Mouse (Mus musculus) embryonic facial prominence, embryonic 14.5 days (tissue): ENCODE results near the gene Cadps. TPM values are rescaled to one million over a fixed set of nuclear protein-coding genes. Genes with fewer than 3 reads are reported as not detected.

Experiments
- ATAC-seq: fragments of 200-750 bp; cut with Nextera tagmentation; 2 replicates; pipeline ENCODE4 v1.8.0; 2017; ENCODE audit warnings: low read depth, moderate number of reproducible peaks, moderate TSS enrichment
- DNase-seq: peaks from one replicate; pipeline ENCODE4 v3.0.0-alpha.2; 2015; ENCODE audit warnings: low spot score
- H3K27ac ChIP-seq: fragments of 300-500 bp; sonication (generic); replicated peaks from 2 replicates; pipeline ENCODE4 v1.5.1; 2014; ENCODE audit warnings: low read depth, mild to moderate bottlenecking, low read length, moderate library complexity
- H3K27me3 ChIP-seq: fragments of 300-500 bp; sonication (generic); replicated peaks from 2 replicates; pipeline ENCODE4 v1.6.1; 2014; ENCODE audit warnings: low read length; ENCODE audit not compliant: control insufficient read depth, insufficient read depth
- H3K36me3 ChIP-seq: fragments of 300-500 bp; sonication (generic); 2 replicates; pipeline ENCODE4 v1.6.1; 2014; ENCODE audit warnings: low read length, mixed read lengths; ENCODE audit not compliant: control insufficient read depth, insufficient read depth
- H3K4me1 ChIP-seq: fragments of 300-500 bp; sonication (generic); 2 replicates; pipeline ENCODE4 v1.6.1; 2014; ENCODE audit warnings: antibody characterized with exemption, low read length; ENCODE audit not compliant: control insufficient read depth, insufficient read depth
- H3K4me2 ChIP-seq: fragments of 300-500 bp; sonication (generic); 2 replicates; pipeline ENCODE4 v1.6.1; 2014; ENCODE audit warnings: low read depth, mild to moderate bottlenecking, low read length, moderate library complexity, mixed read lengths
- H3K4me3 ChIP-seq: fragments of 300-500 bp; sonication (generic); 2 replicates; pipeline ENCODE4 v1.5.1; 2014; ENCODE audit warnings: low read depth, mild to moderate bottlenecking, low read length
- H3K9ac ChIP-seq: fragments of 300-500 bp; sonication (generic); 2 replicates; pipeline ENCODE4 v1.6.1; 2014; ENCODE audit warnings: low read depth, mild to moderate bottlenecking, low read length, moderate library complexity, mixed read lengths
- H3K9me3 ChIP-seq: fragments of 300-500 bp; sonication (generic); 2 replicates; pipeline ENCODE4 v1.6.1; 2016; ENCODE audit warnings: low read length; ENCODE audit not compliant: control insufficient read depth
- WGBS: fragments of 180-500 bp; shearing (Covaris S2); extraction: QIAGEN DNeasy Blood & Tissue Kit; methylation state at CpG from one replicate; pipeline ENCODE4 v1.1.7; 2014; 5-methylcytosine and 5-hydroxymethylcytosine counted together
- polyA plus RNA-seq: library from polyadenylated mRNA; unstranded; fragments of >200 nt; fragmentation: Nextera tagmentation; extraction: Ambion mirVana; gene quantifications from 2 replicates; pipeline ENCODE4 v1.2.1, GENCODE M21; 2014

The Cadps gene
- polyA plus RNA-seq, 1 experiment from 2014 or later, result 5.0 TPM

DNA sequence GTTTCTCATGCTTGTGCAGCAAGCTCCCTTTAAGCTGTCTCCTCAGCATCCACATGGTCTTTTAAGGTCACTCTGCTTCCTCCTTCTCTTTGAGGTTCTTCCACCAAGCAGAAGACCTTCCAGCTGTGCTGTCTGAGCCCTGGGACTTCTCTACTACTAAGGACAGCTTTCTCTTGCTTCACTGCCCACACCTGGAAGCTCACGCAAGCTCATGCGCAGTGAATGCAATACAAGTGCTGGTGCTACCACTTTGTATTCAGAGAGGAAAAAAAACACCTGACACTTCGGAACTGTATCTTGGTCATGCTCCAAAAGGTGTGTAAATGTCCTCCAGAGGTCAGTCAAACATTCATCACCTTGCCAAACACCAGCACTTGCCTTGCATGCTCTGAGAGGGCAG lies 115.5 kb downstream of the Cadps start:
- Histone ChIP-seq H3K4me3 (no peak overlapping the region), H3K4me2 (no peak overlapping the region), H3K9me3 (no peaks in the 10 kb centered on the region), H3K9ac (no peak overlapping the region), H3K4me1 (no peaks in the 10 kb centered on the region), H3K27me3 (no peaks in the 10 kb centered on the region), H3K27ac (no peak overlapping the region), H3K36me3 (no peaks in the 10 kb centered on the region)
- DNase-seq (no peak), ATAC-seq (no peak)
- WGBS, result 87% methylated on average over 3 of the region's 3 CpGs

DNA sequence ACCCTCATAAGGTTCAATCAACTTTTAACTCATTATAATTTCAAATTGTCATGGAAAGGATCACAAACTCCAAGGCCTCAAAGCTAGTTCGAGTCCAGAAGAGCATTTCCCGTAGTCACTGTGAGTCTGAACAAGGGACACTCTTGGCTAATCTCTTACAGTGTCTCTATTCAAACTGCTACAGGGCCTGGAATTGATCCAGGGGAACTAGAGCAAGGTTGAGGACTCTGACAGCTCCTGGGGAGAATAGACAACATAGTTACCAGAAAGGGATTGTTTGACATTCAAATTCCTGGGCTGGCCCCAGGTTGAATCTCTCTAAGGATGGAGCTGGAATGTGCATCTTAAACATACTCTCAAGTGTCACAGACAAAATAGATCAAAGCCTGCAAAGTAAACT lies 118.4 kb downstream of the Cadps start:
- H3K4me2 ChIP-seq, result no peak overlapping the region
- H3K27me3 ChIP-seq, result no peaks in the 10 kb centered on the region
- no peak overlapping the region for H3K4me3 ChIP-seq
- H3K9ac ChIP-seq, result no peak overlapping the region
- WGBS, result 76% methylated on average over 2 of the region's 2 CpGs
- H3K36me3 ChIP-seq, result no peaks in the 10 kb centered on the region
- no peaks in the 10 kb centered on the region for H3K4me1 ChIP-seq
- DNase-seq (no peak), ATAC-seq (no peak)
- H3K27ac ChIP-seq, result no peak overlapping the region
- no peaks in the 10 kb centered on the region for H3K9me3 ChIP-seq

DNA sequence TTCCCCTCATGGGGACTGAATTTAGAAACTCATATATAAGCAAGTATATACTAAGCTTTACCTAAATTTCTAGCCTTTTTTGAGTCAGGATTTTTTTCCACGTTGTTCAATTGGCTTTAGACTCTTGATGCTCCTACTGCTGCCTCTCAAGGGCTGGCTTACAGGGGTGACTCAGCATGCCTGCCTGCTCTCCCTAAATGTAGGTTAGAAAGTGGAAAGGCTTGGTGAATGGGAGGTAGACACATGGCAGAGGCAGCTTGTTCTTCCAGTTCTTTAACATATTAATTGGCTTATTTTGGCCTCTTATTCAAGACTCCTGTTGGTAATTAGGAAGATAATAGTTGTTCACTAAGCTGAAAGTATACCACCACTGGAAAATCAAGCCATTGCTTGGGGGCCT lies 132.7 kb downstream of the Cadps start:
- H3K4me1 ChIP-seq, result no peaks in the 10 kb centered on the region
- H3K27me3 ChIP-seq, result no peaks in the 10 kb centered on the region
- H3K4me3 ChIP-seq, result no peak overlapping the region
- H3K4me2 ChIP-seq, result no peak overlapping the region
- DNase-seq, result no peak
- H3K9me3 ChIP-seq, result no peaks in the 10 kb centered on the region
- H3K36me3 ChIP-seq, result no peaks in the 10 kb centered on the region
- no peak for ATAC-seq
- H3K9ac ChIP-seq, result no peak overlapping the region
- 29% methylated on average over 1 of the region's 1 CpGs for WGBS
- H3K27ac ChIP-seq, result no peak overlapping the region

DNA sequence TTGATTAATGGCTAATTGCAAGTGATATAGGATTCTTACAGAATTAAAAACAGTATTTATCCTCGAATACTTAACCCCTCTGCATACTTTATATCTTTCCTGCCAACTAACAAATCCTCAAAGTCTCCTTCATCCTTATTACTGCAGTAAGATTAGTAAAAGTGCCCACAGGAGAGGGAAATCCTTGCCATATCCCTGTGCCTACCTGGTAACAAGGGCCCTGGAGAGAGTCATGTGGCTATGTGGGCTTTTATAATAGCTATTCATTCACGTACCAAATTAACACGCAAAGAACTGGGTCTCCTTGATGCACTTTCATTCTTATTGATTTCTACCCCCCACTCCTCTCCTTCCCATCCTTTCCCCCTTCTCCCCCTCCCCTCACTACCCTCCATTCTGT lies 137.9 kb downstream of the Cadps start:
- Histone ChIP-seq H3K4me1 (no peaks in the 10 kb centered on the region), H3K4me2 (no peak overlapping the region), H3K4me3 (no peak overlapping the region), H3K9me3 (no peaks in the 10 kb centered on the region), H3K9ac (no peak overlapping the region), H3K27ac (no peak overlapping the region), H3K36me3 (no peaks in the 10 kb centered on the region), H3K27me3 (no peaks in the 10 kb centered on the region)
- WGBS, result 72% methylated on average over 3 of the region's 3 CpGs
- no peak for ATAC-seq
- no peak for DNase-seq

DNA sequence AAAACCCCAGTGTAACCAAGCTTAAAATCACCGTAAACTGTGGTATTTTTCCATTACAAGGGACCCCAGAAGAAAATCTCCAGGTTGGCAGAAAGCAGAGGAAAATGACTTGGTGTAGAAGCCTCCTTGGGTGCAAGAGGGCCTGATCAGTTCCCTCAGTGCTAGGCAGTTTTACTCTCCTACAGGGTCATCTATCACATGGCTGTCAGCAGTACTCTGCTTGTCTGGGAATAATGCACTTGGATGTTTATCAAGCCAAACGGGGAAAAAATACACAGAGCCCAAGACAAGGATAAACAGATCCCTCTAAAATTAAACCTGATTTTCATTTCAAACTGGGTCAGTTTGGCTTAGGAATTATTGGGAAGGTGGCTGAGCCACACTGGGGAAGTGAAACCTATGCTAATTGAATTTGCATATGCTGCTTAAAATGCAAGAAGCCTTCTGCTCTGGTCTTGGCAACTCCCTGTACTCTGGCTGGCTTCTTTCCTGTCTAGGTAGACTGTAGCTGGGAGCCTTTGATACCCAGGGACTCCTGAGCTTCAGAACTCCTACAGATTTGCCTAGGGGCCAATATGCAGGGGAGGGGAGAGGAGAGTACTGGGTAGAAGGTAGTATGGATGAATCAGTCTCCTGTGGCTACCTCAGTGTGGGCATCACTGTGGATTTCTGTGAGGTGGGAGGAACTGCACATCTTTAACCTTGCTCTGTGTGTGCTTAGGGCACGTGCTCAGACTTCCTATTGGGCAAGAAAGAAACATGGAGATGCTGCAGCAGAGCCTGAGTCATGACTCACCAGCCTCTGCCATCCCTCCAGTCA lies 141.8 kb downstream of the Cadps start:
- DNase-seq (no peak), ATAC-seq (no peak)
- Histone ChIP-seq H3K4me1 (no peaks in the 10 kb centered on the region), H3K27ac (no peak overlapping the region), H3K4me2 (no peak overlapping the region), H3K9me3 (no peaks in the 10 kb centered on the region), H3K9ac (no peak overlapping the region), H3K27me3 (no peaks in the 10 kb centered on the region), H3K4me3 (no peak overlapping the region), H3K36me3 (no peaks in the 10 kb centered on the region)
- WGBS, result 58% methylated on average over 3 of the region's 3 CpGs

DNA sequence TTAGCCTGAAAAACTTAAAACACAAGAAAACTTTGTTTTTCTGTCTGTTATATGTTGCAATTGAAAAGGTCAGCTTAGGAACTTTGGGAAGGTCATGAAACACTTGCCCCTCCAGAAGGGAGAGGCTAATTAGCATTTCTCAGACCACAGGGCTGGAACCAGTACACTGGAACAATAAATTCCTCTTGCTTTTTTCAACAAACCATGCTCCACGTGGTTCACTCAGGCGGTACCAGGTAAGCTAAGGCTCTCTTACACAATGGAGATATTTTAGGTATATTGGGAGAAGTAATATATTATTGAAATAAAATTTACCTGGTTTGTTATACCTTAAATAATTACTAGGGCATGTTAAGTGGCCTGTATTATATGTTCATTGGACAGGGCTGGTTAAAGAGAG lies 161.4 kb downstream of the Cadps start:
- H3K4me2 ChIP-seq, result no peak overlapping the region
- no peaks in the 10 kb centered on the region for H3K4me1 ChIP-seq
- H3K9ac ChIP-seq, result no peak overlapping the region
- no peaks in the 10 kb centered on the region for H3K9me3 ChIP-seq
- ATAC-seq, result no peak
- H3K27me3 ChIP-seq, result no peaks in the 10 kb centered on the region
- no peak overlapping the region for H3K4me3 ChIP-seq
- no peak overlapping the region for H3K27ac ChIP-seq
- 83% methylated on average over 2 of the region's 2 CpGs for WGBS
- no peak for DNase-seq
- no peaks in the 10 kb centered on the region for H3K36me3 ChIP-seq

DNA sequence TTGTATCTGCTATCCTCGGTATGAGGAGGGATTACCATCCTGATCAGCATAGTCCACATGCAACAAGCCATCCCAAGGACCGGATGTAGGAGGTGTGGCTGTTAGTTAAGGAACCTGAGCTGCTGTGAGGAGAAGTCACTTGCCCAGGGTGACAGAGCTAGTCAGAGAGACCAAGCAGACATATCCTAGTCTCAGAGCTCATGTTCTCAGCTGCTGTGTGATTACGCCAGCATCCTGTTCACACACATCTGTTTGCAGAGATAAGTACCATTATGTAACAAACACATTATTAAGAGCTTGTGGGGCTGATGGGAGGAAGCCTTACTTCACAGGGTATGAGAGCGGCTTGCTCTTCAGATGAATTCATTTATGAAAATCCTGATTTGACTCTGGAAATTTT lies 165.5 kb downstream of the Cadps start:
- Histone ChIP-seq H3K27me3 (no peaks in the 10 kb centered on the region), H3K27ac (no peak overlapping the region), H3K4me2 (no peak overlapping the region), H3K4me3 (no peak overlapping the region), H3K9ac (no peak overlapping the region), H3K4me1 (no peaks in the 10 kb centered on the region), H3K36me3 (no peaks in the 10 kb centered on the region), H3K9me3 (no peaks in the 10 kb centered on the region)
- DNase-seq, result no peak
- ATAC-seq, result no peak
- WGBS, result 70% methylated on average over 4 of the region's 4 CpGs

DNA sequence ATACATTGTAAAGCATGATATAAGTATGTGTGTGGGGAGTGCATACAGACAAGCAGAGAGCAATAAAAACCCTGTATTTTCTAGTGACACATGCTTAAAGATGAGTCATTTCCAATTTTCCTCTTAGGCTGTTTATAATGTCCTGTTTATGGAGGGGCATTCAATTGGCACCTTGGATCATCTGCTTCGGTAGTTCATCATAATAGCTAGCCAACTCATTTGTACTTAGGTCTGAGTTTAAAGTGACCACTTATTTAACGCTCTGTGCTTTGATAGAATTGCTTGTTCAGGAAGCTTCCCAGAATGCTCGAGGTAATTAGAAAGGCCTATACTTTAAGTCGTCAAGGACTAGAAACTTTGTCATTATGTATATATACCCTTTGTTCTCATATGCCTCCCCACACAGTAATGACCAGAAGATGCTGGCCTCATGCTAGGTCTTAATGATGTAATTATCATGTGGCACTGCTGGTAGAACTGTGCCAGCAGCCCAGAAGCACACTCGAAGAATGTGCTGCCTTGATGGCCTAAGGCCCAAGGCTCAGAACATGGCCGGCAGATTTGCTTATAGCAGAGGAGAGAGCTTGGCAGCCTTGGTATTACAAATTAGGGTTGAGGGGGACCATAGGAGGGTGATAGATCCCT lies 179.9 kb downstream of the Cadps start:
- H3K4me3 ChIP-seq, result no peak overlapping the region
- WGBS, result 76% methylated on average over 6 of the region's 6 CpGs
- no peak for ATAC-seq

DNA sequence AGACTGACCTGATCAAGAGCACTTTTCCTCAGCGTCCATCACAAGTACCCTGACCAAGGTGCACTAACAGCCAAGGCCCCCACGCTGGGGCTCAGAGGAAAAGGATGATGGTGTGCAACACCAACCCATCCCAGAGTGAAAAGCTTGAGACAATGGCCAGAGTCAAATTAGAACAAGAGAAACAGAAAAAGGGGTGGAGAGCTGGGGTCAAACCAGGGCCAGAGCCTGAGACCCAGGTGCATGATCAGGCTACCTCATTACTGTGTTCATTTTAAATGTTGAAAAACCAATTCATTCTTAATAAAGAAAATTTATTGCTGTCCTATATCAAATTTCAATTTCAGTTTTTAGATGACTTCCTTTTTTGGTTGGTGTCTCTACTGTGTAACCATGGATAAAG lies 184.1 kb downstream of the Cadps start:
- H3K27ac ChIP-seq, result no peak overlapping the region
- no peaks in the 10 kb centered on the region for H3K27me3 ChIP-seq
- H3K4me3 ChIP-seq, result no peak overlapping the region
- no peak overlapping the region for H3K4me2 ChIP-seq
- ATAC-seq (no peak), DNase-seq (no peak)
- H3K36me3 ChIP-seq, result no peaks in the 10 kb centered on the region
- H3K4me1 ChIP-seq, result no peaks in the 10 kb centered on the region
- H3K9ac ChIP-seq, result no peak overlapping the region
- WGBS, result 87% methylated on average over 2 of the region's 2 CpGs
- no peaks in the 10 kb centered on the region for H3K9me3 ChIP-seq

More for the DNA sequence above, 179.9 kb downstream of the Cadps start:
- Histone ChIP-seq H3K9ac (no peak overlapping the region), H3K4me2 (no peak overlapping the region), H3K36me3 (no peaks in the 10 kb centered on the region), H3K27me3 (no peaks in the 10 kb centered on the region), H3K4me1 (no peaks in the 10 kb centered on the region), H3K27ac (no peak overlapping the region), H3K9me3 (no peaks in the 10 kb centered on the region)
- no peak for DNase-seq
